Mouse (Mus musculus) telencephalon, adult 2 months (tissue): ENCODE results near the gene E430018J23Rik.
"Not testable (repeated sequence)": the region's sequence is repeated elsewhere in the genome, so short reads cannot be mapped to it uniquely, and the experiment has no call there.

Source experiments
- DNase-seq: peaks from one replicate; pipeline ENCODE4 v3.0.0-alpha.2; 2011; ENCODE audit warnings: low read depth, low spot score

Gene E430018J23Rik

GRCm38 (mm10) chr7:127393157-127393943, at the start of gene E430018J23Rik:
TSS of gene E430018J23Rik (minus strand) at chr7:127393629.
- peak; percentile 98 for DNase-seq

GRCm38 (mm10) chr7:127437724-127438123, 44.3 kb upstream of the E430018J23Rik start:
- DNase-seq = no peak

GRCm38 (mm10) chr7:127435206-127435605, 41.8 kb upstream of the E430018J23Rik start:
- DNase-seq = no peak

- no peak for DNase-seq
These were observed 32.9 kb upstream of the E430018J23Rik start for GRCm38 (mm10) chr7:127426354-127426753.

GRCm38 (mm10) chr7:127425911-127426310, 32.5 kb upstream of the E430018J23Rik start:
- no peak for DNase-seq

GRCm38 (mm10) chr7:127425291-127425690, 31.9 kb upstream of the E430018J23Rik start:
- no peak for DNase-seq

- no peak for DNase-seq
These were observed 28.8 kb upstream of the E430018J23Rik start for GRCm38 (mm10) chr7:127422247-127422646.

- DNase-seq = peak; percentile 67
These were observed 28.2 kb upstream of the E430018J23Rik start, which contains the start of gene Zfp688 for GRCm38 (mm10) chr7:127421388-127422191. TSS of gene Zfp688 (minus strand) at chr7:127422068.

GRCm38 (mm10) chr7:127411418-127411817, 18.0 kb upstream of the E430018J23Rik start:
- DNase-seq = no peak

GRCm38 (mm10) chr7:127406002-127406987, 12.9 kb upstream of the E430018J23Rik start, which contains the start of gene Zfp764:
TSS of gene Zfp764 (minus strand) at chr7:127406822.
- peak; percentile 69 for DNase-seq

GRCm38 (mm10) chr7:127404101-127404500, 10.7 kb upstream of the E430018J23Rik start:
- DNase-seq = not testable (repeated sequence)

GRCm38 (mm10) chr7:127402980-127403379, 9.6 kb upstream of the E430018J23Rik start:
- no peak for DNase-seq

GRCm38 (mm10) chr7:127400355-127400754, 6.9 kb upstream of the E430018J23Rik start:
- DNase-seq = no peak

- DNase-seq = no peak
These were observed 510 bp upstream of the E430018J23Rik start for GRCm38 (mm10) chr7:127393944-127394333.

GRCm38 (mm10) chr7:127392251-127392824, 1.1 kb downstream of the E430018J23Rik start:
- no peak for DNase-seq

GRCm38 (mm10) chr7:127391538-127391937, 1.9 kb downstream of the E430018J23Rik start:
- no peak for DNase-seq

GRCm38 (mm10) chr7:127390306-127390705, 3.1 kb downstream of the E430018J23Rik start:
- no peak for DNase-seq

GRCm38 (mm10) chr7:127388201-127388600, 5.2 kb downstream of the E430018J23Rik start:
- not testable (repeated sequence) for DNase-seq

- DNase-seq = peak; percentile 84
These were observed 6.6 kb downstream of the E430018J23Rik start, which contains the start of gene 9130019O22Rik for GRCm38 (mm10) chr7:127386641-127387392. TSS of gene 9130019O22Rik (minus strand) at chr7:127387166.

GRCm38 (mm10) chr7:127385560-127385959, 7.9 kb downstream of the E430018J23Rik start:
- DNase-seq = not testable (repeated sequence)
